Mouse (Mus musculus) CH12.LX (cell line): ENCODE data around the gene Crtc3. TPM values are rescaled to one million over a fixed set of nuclear protein-coding genes. Genes with fewer than 3 reads are reported as not detected.

Experiments used
- DNase-seq: peaks from one replicate; pipeline ENCODE4 v3.0.0-alpha.2; 2013; ENCODE audit errors: extremely low read depth
- H3K27ac ChIP-seq: 2 replicates; pipeline ENCODE4 v1.5.1; 2012; ENCODE audit warnings: low read depth, mild to moderate bottlenecking, control low read depth, moderate library complexity; ENCODE audit not compliant: insufficient read depth
- H3K27me3 ChIP-seq: replicated peaks from 2 replicates; pipeline ENCODE3; 2012; ENCODE audit warnings: inconsistent platforms
- H3K36me3 ChIP-seq, 2 experiments: replicated peaks in 1 of 2; 2 replicates each; pipeline versions ENCODE3 to v1.6.1; 2012; ENCODE audit warnings: inconsistent platforms in 1 of 2, low read length in 1 of 2, mild to moderate bottlenecking in 1 of 2, mixed read lengths in 1 of 2, moderate library complexity in 1 of 2; ENCODE audit not compliant: control insufficient read depth in 1 of 2, insufficient read depth in 1 of 2
- H3K4me1 ChIP-seq, 2 experiments: 2 replicates each; pipeline ENCODE4 v1.6.1; 2012; ENCODE audit warnings: inconsistent platforms in 1 of 2, moderate library complexity in 1 of 2; ENCODE audit not compliant: insufficient read depth in 2 of 2, control insufficient read depth in 1 of 2
- H3K4me2 ChIP-seq: 2 replicates; pipeline ENCODE4 v1.6.1; 2012; ENCODE audit warnings: low read depth, mild to moderate bottlenecking, control low read depth; ENCODE audit not compliant: poor library complexity, insufficient read depth, severe bottlenecking
- H3K4me3 ChIP-seq, 3 experiments: fragments of 150-350 bp in 1 of 3; sonication (generic) in 1 of 3; replicated peaks in 1 of 3; 2 replicates each; pipeline versions ENCODE3 to v1.5.1; 2011 to 2012; ENCODE audit warnings: low read depth in 2 of 3, low read length in 2 of 3, mild to moderate bottlenecking in 2 of 3, moderate library complexity in 2 of 3, control low read depth in 1 of 3, improper control_type of control experiment in 1 of 3, inconsistent platforms in 1 of 3, mixed read lengths in 1 of 3; ENCODE audit not compliant: poor library complexity in 1 of 3
- H3K79me2 ChIP-seq: replicated peaks from 2 replicates; pipeline ENCODE4 v1.6.1; 2012; ENCODE audit warnings: mild to moderate bottlenecking, moderate library complexity; ENCODE audit not compliant: control insufficient read depth, poor library complexity, insufficient read depth, severe bottlenecking; ENCODE audit errors: extremely low read depth
- H3K9ac ChIP-seq: 2 replicates; pipeline ENCODE4 v1.6.1; 2012; ENCODE audit warnings: low read depth, mild to moderate bottlenecking, control low read depth, moderate library complexity; ENCODE audit not compliant: insufficient read depth
- H3K9me3 ChIP-seq: replicated peaks from 2 replicates; pipeline ENCODE3; 2012; ENCODE audit warnings: low read length, inconsistent platforms, mixed read lengths
- CHD1 ChIP-seq: IDR thresholded peaks from 2 replicates; pipeline ENCODE4 v1.6.1; 2012; ENCODE audit warnings: low read depth, low read length, improper control_type of control experiment, inconsistent platforms
- CHD2 ChIP-seq: IDR thresholded peaks from 2 replicates; pipeline ENCODE4 v1.6.1; 2011; ENCODE audit warnings: low read length, improper control_type of control experiment
- CTCF ChIP-seq, 2 experiments: IDR thresholded peaks in 1 of 2; conservative IDR thresholded peaks in 1 of 2; 2 replicates each; pipeline ENCODE4 v1.5.1; 2011 to 2012; ENCODE audit warnings: low read depth in 2 of 2, low read length in 2 of 2, improper control_type of control experiment in 1 of 2, inconsistent platforms in 1 of 2, mild to moderate bottlenecking in 1 of 2, moderate library complexity in 1 of 2
- GABPA ChIP-seq: IDR thresholded peaks from 2 replicates; pipeline ENCODE4 v1.6.1; 2012; ENCODE audit warnings: low read depth, low read length, improper control_type of control experiment, inconsistent platforms; ENCODE audit not compliant: insufficient replicate concordance
- JUN ChIP-seq: IDR thresholded peaks from 2 replicates; pipeline ENCODE4 v1.6.1; 2011; ENCODE audit warnings: low read depth, mild to moderate bottlenecking, low read length, improper control_type of control experiment, moderate library complexity; ENCODE audit not compliant: insufficient read depth
- JUND ChIP-seq: conservative IDR thresholded peaks from 2 replicates; pipeline ENCODE4 v1.6.1; 2011; ENCODE audit warnings: low read depth, low read length, improper control_type of control experiment
- KAT2A ChIP-seq: IDR thresholded peaks from 2 replicates; pipeline ENCODE4 v1.6.1; 2012; ENCODE audit warnings: low read length, improper control_type of control experiment, inconsistent platforms; ENCODE audit not compliant: insufficient replicate concordance
- MAX ChIP-seq: IDR thresholded peaks from 2 replicates; pipeline ENCODE4 v1.6.1; 2011; ENCODE audit warnings: low read length, improper control_type of control experiment
- MEF2A ChIP-seq: IDR thresholded peaks from 2 replicates; pipeline ENCODE4 v1.6.1; 2014; ENCODE audit warnings: low read depth, mild to moderate bottlenecking, inconsistent platforms, low read length, improper control_type of control experiment, borderline replicate concordance
- MXI1 ChIP-seq: IDR thresholded peaks from 2 replicates; pipeline ENCODE4 v1.6.1; 2011; ENCODE audit warnings: mild to moderate bottlenecking, low read depth, low read length, improper control_type of control experiment
- MYC ChIP-seq: IDR thresholded peaks from 2 replicates; pipeline ENCODE4 v1.6.1; 2011; ENCODE audit warnings: low read depth, mild to moderate bottlenecking, improper control_type of control experiment, low read length
- NELFE ChIP-seq: IDR thresholded peaks from 2 replicates; pipeline ENCODE4 v1.6.1; 2011; ENCODE audit warnings: low read depth, low read length, improper control_type of control experiment
- NRF1 ChIP-seq: IDR thresholded peaks from 2 replicates; pipeline ENCODE4 v1.6.1; 2014; ENCODE audit warnings: low read depth, mild to moderate bottlenecking, inconsistent platforms, low read length, improper control_type of control experiment, moderate library complexity
- PAX5 ChIP-seq: IDR thresholded peaks from 2 replicates; pipeline ENCODE4 v1.6.1; 2012; ENCODE audit warnings: low read length, inconsistent platforms, mixed read lengths
- POLR2A ChIP-seq: IDR thresholded peaks from 2 replicates; pipeline ENCODE4 v1.6.1; 2011; ENCODE audit warnings: low read depth, mild to moderate bottlenecking, improper control_type of control experiment, low read length
- POLR2AphosphoS2 ChIP-seq: IDR thresholded peaks from 2 replicates; pipeline ENCODE4 v1.6.1; 2011; ENCODE audit warnings: low read depth, low read length, improper control_type of control experiment
- SMC3 ChIP-seq: IDR thresholded peaks from 2 replicates; pipeline ENCODE4 v1.6.1; 2011; ENCODE audit warnings: low read depth, low read length, improper control_type of control experiment
- TBP ChIP-seq: conservative IDR thresholded peaks from 2 replicates; pipeline ENCODE4 v1.6.1; 2011; ENCODE audit warnings: low read depth, low read length, improper control_type of control experiment
- UBTF ChIP-seq: IDR thresholded peaks from 2 replicates; pipeline ENCODE4 v1.6.1; 2012; ENCODE audit warnings: low read depth, mild to moderate bottlenecking, inconsistent platforms, low read length, improper control_type of control experiment, moderate library complexity
- USF2 ChIP-seq: conservative IDR thresholded peaks from 2 replicates; pipeline ENCODE4 v1.6.1; 2011; ENCODE audit warnings: low read depth, low read length, improper control_type of control experiment
- dilution Hi-C: fragments of 300-500 bp; cut with MboI; formaldehyde crosslinking; loops from 2 replicates; pipeline ENCODE4 v1.14.3; 2020; ENCODE audit warnings: low sequenced_read_pairs; ENCODE audit not compliant: extremely low pct_unique_long_range_greater_than_20kb, extremely low pct_ligation_motif_present
- in situ Hi-C: fragments of 300-500 bp; cut with MboI; formaldehyde crosslinking; loops from 3 replicates; pipeline ENCODE4 v1.14.3; 2019; ENCODE audit warnings: low sequenced_read_pairs, low pct_ligation_motif_present, low pct_unique_long_range_greater_than_20kb, mixed read lengths
- polyA plus RNA-seq: library from polyadenylated mRNA; unstranded; fragments of >175 nt; gene quantifications from 2 replicates; pipeline ENCODE4 v1.2.1, GENCODE M21; 2012; ENCODE audit warnings: low read depth; ENCODE audit not compliant: insufficient read length
- total RNA-seq, 2 experiments: library from RNA; depleted of rRNA; stranded (reverse); fragments of 300-350 nt in 1 of 2; fragments of >200 nt in 1 of 2; gene quantifications; 2 replicates each; pipeline ENCODE4 v1.2.3; 2012 to 2014

The Crtc3 gene
- total and polyA plus RNA-seq, 3 experiments, result 1.2 to 9.1 (median 4.4) TPM

DNA sequence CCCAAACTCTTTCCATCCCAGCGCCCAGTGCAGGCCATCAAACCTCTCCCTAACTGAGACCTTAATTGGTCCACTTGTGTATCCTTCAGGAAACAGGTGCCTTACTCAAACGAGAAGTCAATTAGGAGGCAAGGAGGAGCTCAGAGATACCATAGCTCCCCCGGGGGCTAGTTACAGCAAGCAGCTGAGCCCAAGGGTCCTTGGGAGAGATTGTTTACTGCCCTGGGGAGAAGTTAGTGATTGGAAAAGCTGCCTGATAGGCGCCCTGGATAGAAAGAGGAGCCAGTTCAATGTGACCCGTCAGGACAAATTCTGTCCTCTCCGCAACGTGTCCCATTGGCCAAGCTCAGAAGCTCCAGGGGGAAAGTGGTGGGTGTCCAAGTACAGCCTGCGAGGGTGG, 11.0 kb upstream of the Crtc3 start (continued):
- TF ChIP-seq CHD1, result no peak

DNA sequence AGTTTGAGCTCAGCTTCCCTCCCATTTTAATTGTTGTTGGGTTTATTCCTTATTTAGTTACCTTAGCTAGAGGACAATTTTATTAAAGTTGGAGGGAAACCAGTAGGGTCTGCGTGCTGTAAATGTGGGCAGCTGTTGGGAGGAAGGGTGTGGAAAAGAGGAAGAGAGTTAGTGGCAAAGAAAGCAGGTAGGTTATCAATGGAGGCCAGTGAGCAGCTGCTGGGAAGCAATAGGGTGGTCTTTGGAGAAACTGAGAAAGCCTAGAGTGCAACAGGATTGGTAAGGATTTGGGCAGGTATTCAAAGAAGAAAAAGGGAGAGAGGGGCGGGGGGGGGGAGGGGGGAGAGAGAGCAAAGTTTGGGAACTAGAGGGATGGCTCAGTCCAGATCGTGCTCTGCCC, 10.3 kb upstream of the Crtc3 start:
- Histone ChIP-seq H3K9ac (no peak overlapping the region), H3K79me2 (no peaks in the 10 kb centered on the region), H3K4me2 (no peak overlapping the region), H3K9me3 (no peaks in the 10 kb centered on the region), H3K27me3 (no peaks in the 10 kb centered on the region), H3K4me1 (peaks cover 3 to 13% of the 10 kb centered on the region in 2 experiments; a peak in 3 of 4 replicates), H3K27ac (no peak overlapping the region), H3K4me3 (no peak overlapping the region), H3K36me3 (no peaks in the 10 kb centered on the region)
- dilution Hi-C loops, result no loop called here
- in situ Hi-C loops, result no loop called here
- TF ChIP-seq GABPA (no peak), MAX (no peak), JUND (no peak), TBP (no peak), USF2 (no peak), NRF1 (no peak), POLR2AphosphoS2 (no peak), KAT2A (no peak), NELFE (no peak), JUN (no peak), CTCF (conservative IDR thresholded peaks at IDR 0.05 in 1 of 2, IDR thresholded peaks at IDR 0.05 in 1 of 2; ENCODE audit: low read depth in 2 of 2, low read length in 2 of 2) (no peak), POLR2A (no peak), MYC (no peak), UBTF (no peak)
- no peak for DNase-seq

DNA sequence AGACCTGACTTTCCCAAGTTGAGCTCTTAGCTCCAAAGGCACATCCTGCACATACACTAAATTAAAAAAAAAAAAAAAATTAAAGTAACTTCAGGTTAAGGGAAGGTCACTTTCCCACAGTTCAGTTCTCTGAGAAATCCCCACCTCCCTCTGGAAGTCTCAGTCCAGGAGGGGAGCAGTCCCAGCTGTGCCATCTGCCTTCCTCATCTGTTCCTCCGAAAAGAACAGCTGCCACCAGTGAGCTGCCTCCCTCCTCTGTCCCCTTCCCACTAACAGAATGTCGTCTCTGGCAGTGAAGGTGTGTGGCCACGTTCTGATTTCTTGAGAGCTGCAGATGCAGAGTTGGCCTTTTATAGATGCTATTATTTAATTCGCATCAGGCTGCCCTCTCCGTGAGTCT, 9.2 kb upstream of the Crtc3 start:
- dilution Hi-C loops, result no loop called here
- Histone ChIP-seq H3K36me3 (no peaks in the 10 kb centered on the region), H3K4me3 (no peak overlapping the region), H3K79me2 (no peaks in the 10 kb centered on the region), H3K27ac (no peak overlapping the region), H3K4me2 (no peak overlapping the region), H3K27me3 (no peaks in the 10 kb centered on the region), H3K9ac (no peak overlapping the region), H3K4me1 (peaks cover 3 to 13% of the 10 kb centered on the region in 2 experiments; a peak in 3 of 4 replicates), H3K9me3 (no peaks in the 10 kb centered on the region)
- in situ Hi-C loops, result no loop called here
- no peak for DNase-seq
- TF ChIP-seq KAT2A, result no peak
- no peak for TF ChIP-seq USF2
- TF ChIP-seq CHD2, result no peak
- TF ChIP-seq PAX5, result no peak
- TF ChIP-seq MXI1, result no peak
- no peak for TF ChIP-seq SMC3
- no peak for TF ChIP-seq MEF2A
- TF ChIP-seq JUND, result no peak
